Mouse (Mus musculus) lung, postnatal 0 days (tissue): Measurements from ENCODE around the gene Oas1d.
"Not testable (repeated sequence)": the region's sequence is repeated elsewhere in the genome, so short reads cannot be mapped to it uniquely, and the experiment has no call there.

Source experiments
- CTCF ChIP-seq: IDR thresholded peaks from 2 replicates; pipeline ENCODE4 v1.5.1; 2016; ENCODE audit warnings: antibody characterized with exemption, mild to moderate bottlenecking
- EP300 ChIP-seq: IDR thresholded peaks from 2 replicates; pipeline ENCODE4 v1.6.1; 2016; ENCODE audit warnings: antibody characterized with exemption, mild to moderate bottlenecking, control low read depth

DNA sequence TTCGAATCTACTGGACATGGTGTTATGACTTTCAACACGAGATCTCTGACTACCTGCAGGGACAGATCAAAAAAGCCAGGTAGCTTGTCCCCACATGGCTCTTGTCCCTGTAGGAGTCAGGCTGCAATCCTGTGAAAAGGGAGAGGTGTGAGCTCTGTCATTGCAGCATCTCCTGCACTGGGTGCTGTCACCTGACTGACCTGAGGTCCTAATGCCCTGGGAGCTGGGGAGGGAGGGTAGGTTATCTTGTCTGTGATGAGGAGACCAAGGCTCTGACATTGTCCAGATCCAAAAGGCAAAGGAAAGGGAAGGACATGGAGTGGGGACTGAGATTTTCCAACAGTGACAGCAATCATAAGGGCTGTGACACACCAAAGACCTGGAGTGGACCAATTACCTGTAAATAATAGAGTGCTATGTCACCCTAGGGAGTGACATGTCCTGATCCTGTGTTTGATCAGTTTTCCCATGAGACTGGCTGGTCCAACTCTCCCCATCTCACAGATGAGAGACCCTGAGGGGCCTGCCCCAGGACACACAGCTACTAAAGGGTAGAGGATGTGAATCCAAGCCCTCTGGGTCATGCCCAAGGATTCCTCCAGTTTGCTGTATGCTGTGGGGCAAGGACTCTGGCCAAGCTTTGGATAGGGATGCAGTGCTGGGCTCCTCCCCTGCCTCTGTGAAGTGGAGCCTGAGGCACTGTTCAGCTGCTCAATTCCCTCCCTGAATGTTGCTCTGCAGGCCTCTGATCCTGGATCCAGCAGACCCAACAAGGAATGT lies 5.0 kb downstream of the Oas1d start:
- TF ChIP-seq CTCF, EP300: not testable (repeated sequence)
